Mouse (Mus musculus): ENCODE results near the gene Akr1e1.

GRCm38 (mm10) chr13:4560500-4560899 is 48.5 kb downstream of the Akr1e1 start:
- no peak for TF ChIP-seq CTCF (IDR thresholded peaks at IDR 0.05; ENCODE audit: insufficient read depth, low read depth, low read length)
- TF ChIP-seq POLR2A (IDR thresholded peaks at IDR 0.05; ENCODE audit: insufficient read depth, low read depth, low read length): no peak
